Mouse (Mus musculus) neural tube, embryonic 11.5 days (tissue): ENCODE measurements around the gene Map2k5. TPM values are rescaled to one million over a fixed set of nuclear protein-coding genes. Genes with fewer than 3 reads are reported as not detected.

Experiments used
- ATAC-seq: fragments of 200-750 bp; cut with Nextera tagmentation; 2 replicates; pipeline ENCODE4 v1.8.0; 2017; ENCODE audit warnings: moderate number of reproducible peaks, mild to moderate bottlenecking, moderate TSS enrichment, moderate library complexity; ENCODE audit not compliant: insufficient read depth, low FRiP score, low TSS enrichment
- DNase-seq: peaks from one replicate; pipeline ENCODE4 v3.0.0-alpha.2; 2015; ENCODE audit warnings: low spot score
- H3K27ac ChIP-seq: fragments of 300-500 bp; sonication (generic); 2 replicates; pipeline ENCODE4 v1.5.1; 2014; ENCODE audit warnings: low read depth, mild to moderate bottlenecking, low read length
- H3K27me3 ChIP-seq: fragments of 300-500 bp; sonication (generic); 2 replicates; pipeline ENCODE4 v1.6.1; 2014; ENCODE audit warnings: mild to moderate bottlenecking, low read length, mixed read lengths; ENCODE audit not compliant: control insufficient read depth, insufficient read depth
- H3K36me3 ChIP-seq: fragments of 300-500 bp; sonication (generic); 2 replicates; pipeline ENCODE4 v1.6.1; 2014; ENCODE audit warnings: mild to moderate bottlenecking, low read length, moderate library complexity, mixed read lengths; ENCODE audit not compliant: control insufficient read depth, insufficient read depth
- H3K4me1 ChIP-seq: fragments of 300-500 bp; sonication (generic); 2 replicates; pipeline ENCODE4 v1.6.1; 2014; ENCODE audit warnings: low read length, mixed read lengths; ENCODE audit not compliant: control insufficient read depth, insufficient read depth
- H3K4me2 ChIP-seq: fragments of 300-500 bp; sonication (generic); 2 replicates; pipeline ENCODE4 v1.6.1; 2014; ENCODE audit warnings: low read depth, mild to moderate bottlenecking, moderate library complexity
- H3K4me3 ChIP-seq: fragments of 300-500 bp; sonication (generic); 2 replicates; pipeline ENCODE4 v1.5.1; 2014; ENCODE audit warnings: low read depth, low read length
- H3K9ac ChIP-seq: fragments of 300-500 bp; sonication (generic); 2 replicates; pipeline ENCODE4 v1.6.1; 2014; ENCODE audit warnings: mild to moderate bottlenecking, low read length
- H3K9me3 ChIP-seq: fragments of 300-500 bp; sonication (generic); 2 replicates; pipeline ENCODE4 v1.6.1; 2016; ENCODE audit warnings: low read length; ENCODE audit not compliant: control insufficient read depth
- WGBS: fragments of 180-500 bp; shearing (Covaris S2); extraction: QIAGEN DNeasy Blood & Tissue Kit; methylation state at CpG from one replicate; pipeline ENCODE4 v1.1.7; 2014; 5-methylcytosine and 5-hydroxymethylcytosine counted together
- polyA plus RNA-seq: library from polyadenylated mRNA; unstranded; fragments of >200 nt; fragmentation: Nextera tagmentation; extraction: Ambion mirVana; gene quantifications from 2 replicates; pipeline ENCODE4 v1.2.1, GENCODE M21; 2014

Gene Map2k5
- 40.6 and 41.7 TPM in 2 replicates for polyA plus RNA-seq

DNA sequence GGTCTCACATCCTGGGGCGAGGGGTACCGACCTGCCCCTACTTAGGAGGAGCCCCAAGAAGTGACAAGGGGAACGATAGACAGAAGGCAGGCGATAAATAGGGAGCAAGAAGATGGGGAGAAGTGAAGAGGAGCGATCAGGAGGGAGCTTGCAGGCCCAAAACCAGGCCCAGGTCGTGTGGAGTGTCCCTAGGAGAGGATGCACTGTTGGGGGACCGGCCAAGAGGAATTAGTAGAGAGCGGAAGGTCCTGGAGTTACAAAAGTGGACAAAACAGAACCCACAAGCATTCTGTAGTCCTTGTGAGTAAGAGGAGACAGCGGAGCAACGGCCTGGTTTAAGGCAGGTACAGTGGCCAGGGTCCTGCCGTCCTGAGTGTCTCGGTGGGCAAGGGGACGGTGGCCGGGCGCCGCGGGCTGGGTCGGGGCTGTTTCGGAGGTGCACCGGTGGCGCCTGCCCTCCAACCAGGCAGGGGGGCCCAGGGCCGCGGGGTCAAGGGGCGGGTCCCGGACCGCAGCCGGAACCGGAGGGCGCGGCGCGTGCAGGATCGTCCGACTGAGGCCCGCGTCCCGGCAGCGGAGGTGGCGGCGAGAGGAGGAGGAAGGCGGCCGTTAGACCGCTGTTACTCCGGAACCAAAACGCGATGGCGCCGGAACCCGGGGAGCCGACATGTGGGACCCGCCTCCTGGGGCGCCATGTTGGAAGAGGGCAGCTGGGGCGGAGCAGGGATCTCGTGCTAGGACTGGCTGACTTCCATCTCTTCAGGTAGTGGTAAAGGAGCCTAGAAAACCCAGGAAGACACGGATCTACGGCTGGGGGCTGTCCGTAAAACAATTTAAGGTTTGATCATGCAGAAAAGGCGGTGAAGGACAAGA, at the start of gene Map2k5:
TSS of gene Map2k5 (minus strand) at position 633 of the 873 bp plus-strand sequence.
- under 1% methylated on average over 55 of the region's 58 CpGs for WGBS
- peak; percentile 89 for ATAC-seq
- peak; percentile 88 for DNase-seq
- no peaks in the 10 kb centered on the region for H3K27me3 ChIP-seq
- H3K4me3 ChIP-seq: peak within 1 kb of the TSS; percentile 77
- H3K9ac ChIP-seq: peak within 1 kb of the TSS; percentile 91
- no peaks in the 10 kb centered on the region for H3K36me3 ChIP-seq
- H3K9me3 ChIP-seq: no peaks in the 10 kb centered on the region
- H3K4me1 ChIP-seq: peaks cover 8% of the 10 kb centered on the region
- H3K27ac ChIP-seq: peak within 1 kb of the TSS; percentile 74
- peak within 1 kb of the TSS; percentile 60 for H3K4me2 ChIP-seq

DNA sequence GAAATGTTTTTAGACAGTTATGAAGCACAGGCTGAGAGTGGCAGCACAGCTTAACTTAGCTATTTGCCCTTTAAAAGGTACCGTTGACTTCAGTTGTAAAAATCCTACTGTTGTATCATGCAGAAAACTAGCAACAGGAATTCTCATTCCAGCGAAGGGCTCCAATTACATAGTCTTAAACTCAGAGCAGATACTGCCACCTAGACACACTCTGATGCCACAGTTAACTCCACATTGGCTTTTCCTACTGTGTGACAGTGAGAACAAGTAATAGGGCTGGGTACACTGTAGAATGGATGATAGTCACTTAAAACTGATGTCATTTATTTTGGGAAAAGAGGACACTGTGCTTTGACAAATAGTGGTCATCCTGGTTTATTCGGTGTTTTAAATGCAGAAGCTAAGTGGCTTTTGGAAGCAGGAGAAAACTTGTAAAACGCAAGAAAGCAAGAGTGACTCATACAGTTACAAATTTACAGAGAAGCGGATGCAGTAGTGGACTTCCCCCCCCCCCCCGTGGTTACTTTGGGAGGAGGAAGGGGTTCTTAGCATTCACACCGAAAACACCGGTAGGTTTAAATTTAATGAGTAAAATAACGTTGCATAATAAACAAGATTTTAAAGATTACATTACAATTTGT, 43.5 kb upstream of the Map2k5 start:
- no peak overlapping the region for H3K27ac ChIP-seq
- H3K4me1 ChIP-seq: no peaks in the 10 kb centered on the region
- no peak overlapping the region for H3K4me3 ChIP-seq
- no peaks in the 10 kb centered on the region for H3K9me3 ChIP-seq
- H3K27me3 ChIP-seq: no peaks in the 10 kb centered on the region
- ATAC-seq (no peak), DNase-seq (no peak)
- no peaks in the 10 kb centered on the region for H3K36me3 ChIP-seq
- H3K4me2 ChIP-seq: no peak overlapping the region
- no peak overlapping the region for H3K9ac ChIP-seq
- 66% methylated on average over 9 of the region's 9 CpGs for WGBS

DNA sequence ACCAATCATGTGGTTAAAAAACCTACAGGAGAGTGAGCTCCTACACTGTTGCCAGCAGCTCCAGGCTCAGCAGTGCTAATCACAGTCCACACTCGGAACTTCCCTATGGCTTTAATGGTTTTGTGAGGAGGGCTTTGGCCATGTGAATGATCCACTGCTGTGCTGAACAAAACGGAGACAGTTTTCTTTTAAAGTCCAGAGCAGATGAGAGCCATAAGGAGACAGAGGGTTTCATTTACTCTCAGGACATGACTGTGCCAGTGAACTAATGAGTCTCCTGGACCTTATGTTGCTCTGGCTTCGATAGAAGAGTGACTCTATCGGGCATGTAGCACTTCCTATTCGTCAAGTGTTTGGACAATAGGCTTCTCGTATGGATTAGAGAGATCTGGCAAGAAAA, 42.7 kb upstream of the Map2k5 start:
- DNase-seq: no peak
- Histone ChIP-seq H3K9me3 (no peaks in the 10 kb centered on the region), H3K27ac (no peak overlapping the region), H3K4me1 (no peaks in the 10 kb centered on the region), H3K27me3 (no peaks in the 10 kb centered on the region), H3K4me2 (no peak overlapping the region), H3K9ac (no peak overlapping the region), H3K36me3 (no peaks in the 10 kb centered on the region), H3K4me3 (no peak overlapping the region)
- ATAC-seq: no peak
- WGBS: 21% methylated on average over 6 of the region's 6 CpGs

DNA sequence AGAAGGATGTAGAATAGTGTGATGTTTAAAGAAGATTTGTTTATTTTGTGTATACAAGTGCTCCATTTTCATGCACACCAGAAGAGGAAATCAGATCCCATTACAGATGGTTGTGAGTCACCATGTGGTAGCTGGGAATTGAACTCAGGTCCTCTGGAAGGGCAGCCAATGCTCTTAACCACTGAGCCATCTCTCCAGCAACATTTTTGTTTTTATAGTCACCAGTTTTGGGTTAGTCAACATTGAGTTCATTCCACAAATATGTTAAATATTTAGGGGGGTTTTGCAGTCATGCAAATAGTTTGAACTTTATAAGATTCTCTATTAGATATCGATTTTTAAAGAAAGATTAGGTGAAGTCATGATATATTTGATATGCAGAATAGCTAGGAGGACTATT, 22.5 kb upstream of the Map2k5 start:
- peaks cover 4% of the 10 kb centered on the region for H3K4me1 ChIP-seq
- H3K4me2 ChIP-seq: no peak overlapping the region
- ATAC-seq: no peak
- H3K27ac ChIP-seq: no peak overlapping the region
- H3K9me3 ChIP-seq: no peaks in the 10 kb centered on the region
- H3K9ac ChIP-seq: no peak overlapping the region
- H3K4me3 ChIP-seq: no peak overlapping the region
- no peaks in the 10 kb centered on the region for H3K36me3 ChIP-seq
- DNase-seq: no peak
- 94% methylated on average over 1 of the region's 1 CpGs for WGBS
- no peaks in the 10 kb centered on the region for H3K27me3 ChIP-seq

DNA sequence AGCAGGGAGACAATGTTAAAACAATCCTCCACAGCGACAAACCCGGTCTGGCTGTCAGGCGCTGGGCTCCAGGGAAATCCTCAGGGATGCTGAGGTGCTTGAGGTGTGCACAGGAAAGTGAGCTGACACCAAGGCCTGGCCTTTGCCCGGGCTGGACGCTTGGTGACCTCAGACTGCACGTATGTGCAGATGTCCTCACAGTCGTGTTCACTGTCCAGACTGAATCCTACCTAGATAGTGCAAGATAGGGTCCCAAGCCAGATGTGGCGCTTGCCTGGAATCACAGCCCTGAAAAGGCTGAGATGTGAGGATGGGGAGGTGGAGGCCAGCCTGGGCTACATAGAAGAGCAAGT, 21.7 kb upstream of the Map2k5 start:
- Histone ChIP-seq H3K27me3 (no peaks in the 10 kb centered on the region), H3K4me1 (peaks cover 4% of the 10 kb centered on the region), H3K4me2 (peak overlapping the region; percentile 79), H3K4me3 (peak overlapping the region; percentile 88), H3K9me3 (no peaks in the 10 kb centered on the region), H3K9ac (peak overlapping the region; percentile 75), H3K27ac (peak overlapping the region; percentile 72; the same call in 1 of the 2 replicates), H3K36me3 (no peaks in the 10 kb centered on the region)
- DNase-seq (no peak), ATAC-seq (peak; percentile 63)
- 3% methylated on average over 8 of the region's 8 CpGs for WGBS

DNA sequence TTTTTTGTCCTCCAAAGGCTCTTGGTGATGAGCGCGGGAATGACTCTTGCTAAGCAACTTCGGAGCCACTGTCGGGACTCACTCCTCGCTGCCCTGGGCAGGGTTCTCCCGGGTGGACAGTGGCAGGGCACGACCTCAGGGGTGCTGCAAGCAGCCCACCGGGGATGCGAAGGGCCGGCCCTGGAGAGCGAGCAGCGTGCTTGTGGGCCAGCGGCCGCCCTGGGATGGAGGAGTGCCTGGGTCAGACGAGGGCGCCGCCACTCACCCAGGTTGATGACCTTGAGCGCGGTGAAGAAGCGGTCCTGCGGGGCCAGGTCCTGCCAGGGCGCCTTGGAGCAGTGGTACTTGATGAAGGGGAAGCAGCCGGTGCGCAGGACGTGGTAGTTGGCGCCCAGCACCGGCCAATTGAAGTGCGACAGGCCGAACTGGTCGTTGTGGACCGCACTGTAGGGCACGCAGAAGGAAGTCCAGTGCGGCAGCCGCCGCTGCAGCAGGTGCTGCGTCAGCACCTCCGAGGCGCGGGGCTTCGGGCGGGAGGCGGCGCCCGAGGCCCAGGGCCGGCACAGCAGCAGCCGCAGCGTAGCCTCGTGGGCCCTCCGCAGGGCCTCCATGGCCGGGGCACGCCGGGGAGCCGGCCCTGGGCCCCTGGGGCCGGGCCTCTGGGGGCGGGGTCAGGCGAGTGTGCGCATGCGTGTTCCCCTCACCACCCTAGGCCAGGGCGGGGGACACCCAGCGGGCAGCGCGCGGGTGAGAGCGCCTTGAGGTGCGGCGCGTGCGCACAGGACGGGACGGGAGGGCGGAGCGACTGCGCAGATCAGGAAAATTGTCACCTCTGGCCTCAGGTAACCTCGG, 21.1 kb upstream of the Map2k5 start, which contains the start of gene 2300009A05Rik:
TSS of gene 2300009A05Rik (minus strand) at position 636 of the 852 bp plus-strand sequence.
- peaks cover 4% of the 10 kb centered on the region for H3K4me1 ChIP-seq
- DNase-seq (peak; percentile 91), ATAC-seq (peak; percentile 92)
- no peaks in the 10 kb centered on the region for H3K9me3 ChIP-seq
- peak within 1 kb of the TSS; percentile 75 for H3K9ac ChIP-seq
- no peaks in the 10 kb centered on the region for H3K27me3 ChIP-seq
- peak within 1 kb of the TSS; percentile 72 for H3K27ac ChIP-seq
- peak within 1 kb of the TSS; percentile 88 for H3K4me3 ChIP-seq
- H3K4me2 ChIP-seq: peak within 1 kb of the TSS; percentile 79
- H3K36me3 ChIP-seq: no peaks in the 10 kb centered on the region
- WGBS: under 1% methylated on average over 73 of the region's 74 CpGs

DNA sequence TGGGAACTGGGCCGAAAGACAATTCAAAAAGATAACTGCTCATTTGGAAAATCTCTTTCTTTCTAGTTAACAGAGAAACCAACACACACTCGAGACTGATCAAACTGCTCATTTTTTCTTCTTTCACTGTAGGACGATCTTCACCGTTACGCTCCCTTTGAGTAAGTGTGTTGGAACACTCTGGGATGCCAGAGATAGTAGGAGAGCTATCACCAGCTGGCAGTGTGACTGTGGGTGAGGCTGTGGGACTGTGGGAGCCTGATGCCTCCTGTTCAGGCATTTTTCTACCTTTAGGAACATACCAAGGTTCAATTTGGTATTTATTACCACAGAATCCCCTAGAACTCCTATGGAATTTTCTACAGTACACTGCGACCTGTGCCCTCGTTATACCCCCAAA, 17.9 kb upstream of the Map2k5 start:
- Histone ChIP-seq H3K4me2 (no peak overlapping the region), H3K9me3 (no peaks in the 10 kb centered on the region), H3K27me3 (no peaks in the 10 kb centered on the region), H3K4me3 (no peak overlapping the region), H3K9ac (no peak overlapping the region), H3K27ac (no peak overlapping the region), H3K4me1 (peaks cover 4% of the 10 kb centered on the region), H3K36me3 (no peaks in the 10 kb centered on the region)
- 85% methylated on average over 7 of the region's 7 CpGs for WGBS
- ATAC-seq: no peak
- DNase-seq: no peak

DNA sequence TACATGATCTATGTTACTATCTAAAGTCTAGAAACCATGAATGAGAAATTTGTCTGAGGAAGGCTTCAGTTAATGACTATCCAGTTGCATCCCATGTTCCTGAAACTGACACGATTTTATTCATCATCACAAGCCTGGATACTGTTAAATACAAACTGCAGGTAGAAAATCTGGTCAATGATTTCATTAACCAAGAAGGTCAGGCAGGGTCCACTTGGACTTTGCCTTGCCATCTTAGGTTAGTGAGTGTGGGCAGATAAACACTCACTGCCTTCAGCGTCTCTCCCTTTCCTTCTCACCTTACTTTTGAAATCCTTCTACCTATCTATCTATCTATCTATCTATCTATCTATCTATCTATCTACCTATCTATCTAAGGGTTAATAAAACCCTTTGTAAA, 13.6 kb upstream of the Map2k5 start:
- WGBS: 79% methylated on average over 2 of the region's 2 CpGs
- Histone ChIP-seq H3K27me3 (no peaks in the 10 kb centered on the region), H3K36me3 (no peaks in the 10 kb centered on the region), H3K9me3 (no peaks in the 10 kb centered on the region), H3K4me1 (no peaks in the 10 kb centered on the region), H3K4me2 (no peak overlapping the region), H3K9ac (no peak overlapping the region), H3K4me3 (no peak overlapping the region), H3K27ac (no peak overlapping the region)
- DNase-seq: no peak
- no peak for ATAC-seq
